Mouse (Mus musculus) B cell, adult 2 months (primary cell): ENCODE measurements around the gene Fdxr.

ENCODE experiments used
- DNase-seq, 2 experiments: peaks; one replicate each; pipeline ENCODE4 v3.0.0; 2022

Fdxr gene

GRCm38 (mm10) chr11:115267958-115268357 is 8.9 kb downstream of the Fdxr start:
- no peak for DNase-seq

GRCm38 (mm10) chr11:115267061-115267883 is 9.6 kb downstream of the Fdxr start, which contains the start of gene Grin2c:
Grin2c (minus strand) TSS chr11:115267243.
- no peak for DNase-seq

GRCm38 (mm10) chr11:115266400-115266778 is 10.5 kb downstream of the Fdxr start:
- DNase-seq: peak in 1 of 2 experiments; percentile 8

GRCm38 (mm10) chr11:115265771-115266399 is 11.0 kb downstream of the Fdxr start:
- DNase-seq: peak in 1 of 2 experiments; percentile 5

GRCm38 (mm10) chr11:115264862-115265668 is 11.8 kb downstream of the Fdxr start:
- peak; percentile 35 to 48 for DNase-seq

GRCm38 (mm10) chr11:115264136-115264861 is 12.6 kb downstream of the Fdxr start:
- DNase-seq: no peak

GRCm38 (mm10) chr11:115262954-115263353 is 13.9 kb downstream of the Fdxr start:
- DNase-seq: no peak

- no peak for DNase-seq
Measured at GRCm38 (mm10) chr11:115259134-115259533, 17.7 kb downstream of the Fdxr start.

- peak in 1 of 2 experiments; percentile 22 for DNase-seq
Measured at GRCm38 (mm10) chr11:115257775-115258510, 18.9 kb downstream of the Fdxr start.

GRCm38 (mm10) chr11:115251258-115251657 is 25.6 kb downstream of the Fdxr start:
- no peak for DNase-seq

GRCm38 (mm10) chr11:115250405-115251090 is 26.3 kb downstream of the Fdxr start:
- peak in 1 of 2 experiments; percentile 16 for DNase-seq

GRCm38 (mm10) chr11:115249721-115250404 is 27.0 kb downstream of the Fdxr start:
- no peak for DNase-seq

- no peak for DNase-seq
Measured at GRCm38 (mm10) chr11:115247945-115248344, 28.9 kb downstream of the Fdxr start.

GRCm38 (mm10) chr11:115247240-115247639 is 29.6 kb downstream of the Fdxr start:
- DNase-seq: no peak

GRCm38 (mm10) chr11:115246386-115246785 is 30.5 kb downstream of the Fdxr start:
- no peak for DNase-seq

- no peak for DNase-seq
Measured at GRCm38 (mm10) chr11:115244840-115245239, 32.0 kb downstream of the Fdxr start.

GRCm38 (mm10) chr11:115243783-115244182 is 33.1 kb downstream of the Fdxr start:
- DNase-seq: no peak

- no peak for DNase-seq
Measured at GRCm38 (mm10) chr11:115242746-115243145, 34.1 kb downstream of the Fdxr start.

GRCm38 (mm10) chr11:115241402-115241801 is 35.4 kb downstream of the Fdxr start:
- no peak for DNase-seq

GRCm38 (mm10) chr11:115236570-115236969 is 40.3 kb downstream of the Fdxr start:
- no peak for DNase-seq
